Mouse (Mus musculus) cortical plate, adult 2 months (tissue): ENCODE measurements around the gene 1500009C09Rik.

ENCODE experiments used
- CTCF ChIP-seq: fragments of 200-500 bp; IDR thresholded peaks from 2 replicates; pipeline ENCODE4 v1.5.1; 2011; ENCODE audit warnings: mild to moderate bottlenecking, control low read depth, low read length; ENCODE audit not compliant: insufficient read depth; ENCODE audit errors: extremely low read depth
- POLR2A ChIP-seq: fragments of 200-500 bp; IDR thresholded peaks from 2 replicates; pipeline ENCODE4 v1.6.1; 2011; ENCODE audit warnings: mild to moderate bottlenecking, low read length, control low read depth; ENCODE audit not compliant: insufficient read depth; ENCODE audit errors: extremely low read depth

DNA sequence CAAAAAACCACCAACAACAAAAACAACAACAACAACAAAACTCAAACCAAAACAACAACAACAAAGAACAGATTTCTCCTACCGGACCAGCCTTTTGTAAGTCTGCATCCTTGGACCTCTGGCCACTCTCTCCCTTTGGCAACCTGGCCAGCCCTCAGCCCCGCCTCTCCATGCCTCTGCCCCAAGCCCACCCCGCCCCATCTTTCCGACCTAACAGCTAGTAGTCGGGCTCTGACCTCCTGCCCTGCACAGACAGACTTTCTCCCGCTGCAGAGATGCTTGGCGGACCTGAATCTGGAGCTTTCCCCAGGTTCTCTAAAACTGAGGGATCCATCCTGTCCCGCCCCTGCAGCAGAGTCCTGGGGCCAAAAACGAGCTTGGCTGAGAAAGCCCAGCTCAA lies 34.2 kb upstream of the 1500009C09Rik start:
- TF ChIP-seq CTCF = no peak
- TF ChIP-seq POLR2A = no peak
